Mouse (Mus musculus) embryonic fibroblast, embryonic 13.5 days (primary cell): Measurements from ENCODE around the gene Pam16.
A peak's percentile ranks its signal among the peaks of the same experiment; 100 is the strongest.

ENCODE experiments used
- CTCF ChIP-seq: IDR thresholded peaks from 2 replicates; pipeline ENCODE4 v1.5.1; 2011; ENCODE audit warnings: mild to moderate bottlenecking, control low read depth, low read length, moderate library complexity, borderline replicate concordance; ENCODE audit not compliant: insufficient read depth
- POLR2A ChIP-seq: IDR thresholded peaks from 2 replicates; pipeline ENCODE4 v1.6.1; 2011; ENCODE audit warnings: low read depth, mild to moderate bottlenecking, control low read depth, low read length, moderate library complexity

DNA sequence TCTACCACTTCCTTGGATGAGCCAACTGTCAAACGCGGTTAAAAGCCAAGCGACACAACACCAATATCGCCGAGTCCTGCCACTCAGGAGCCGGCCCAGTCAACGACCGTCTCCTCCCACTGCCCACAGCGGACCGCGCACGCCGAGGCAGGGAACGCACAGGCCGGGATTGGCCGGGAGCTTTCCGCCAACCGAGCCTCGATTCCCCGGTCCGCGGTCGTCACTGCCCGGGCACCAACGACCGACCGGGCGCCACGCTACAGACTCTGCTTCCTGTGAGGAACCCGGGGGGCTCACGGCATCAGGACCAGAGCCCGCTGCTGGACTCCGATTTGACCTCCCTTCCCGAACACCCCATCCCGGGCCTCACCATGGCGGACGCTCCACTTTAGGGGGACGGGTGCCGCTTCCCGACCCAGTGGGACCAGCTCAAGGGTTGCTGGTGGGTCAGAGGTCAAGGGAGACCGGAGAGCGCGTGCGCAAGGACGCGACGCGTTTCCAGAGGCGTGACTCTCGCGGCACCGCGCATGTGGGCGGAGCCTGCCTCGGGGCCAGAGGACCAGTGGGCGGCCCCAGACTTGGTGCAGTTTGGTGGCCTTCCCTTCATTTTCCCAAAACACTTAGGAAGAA is at the start of gene Pam16:
- TF ChIP-seq CTCF: no peak
- TF ChIP-seq POLR2A: peak; percentile 48
